Mouse (Mus musculus) spleen, adult 2 months (tissue): Measurements from ENCODE around the gene Alox15. TPM values are rescaled to one million over a fixed set of nuclear protein-coding genes. Genes with fewer than 3 reads are reported as not detected.
"Not testable (repeated sequence)": the region's sequence is repeated elsewhere in the genome, so short reads cannot be mapped to it uniquely, and the experiment has no call there.

Source experiments
- DNase-seq, 2 experiments: peaks; one replicate each; pipeline versions ENCODE4 v3.0.0 to v3.0.0-alpha.2; 2012 to 2021; ENCODE audit warnings: low spot score in 2 of 2, low read depth in 1 of 2
- H3K27ac ChIP-seq: fragments of 200-500 bp; 2 replicates; pipeline ENCODE4 v1.5.1; 2012; ENCODE audit warnings: low read length, inconsistent platforms; ENCODE audit not compliant: insufficient read depth
- H3K27me3 ChIP-seq: fragments of 200-500 bp; 2 replicates; pipeline ENCODE4 v1.6.1; 2012; ENCODE audit warnings: mild to moderate bottlenecking, moderate library complexity, low read length, inconsistent platforms; ENCODE audit not compliant: control insufficient read depth, insufficient read depth
- H3K36me3 ChIP-seq: fragments of 200-500 bp; 2 replicates; pipeline ENCODE4 v1.6.1; 2012; ENCODE audit warnings: mild to moderate bottlenecking, low read length, inconsistent platforms; ENCODE audit not compliant: control insufficient read depth, insufficient read depth
- H3K4me1 ChIP-seq: fragments of 200-500 bp; 2 replicates; pipeline ENCODE4 v1.6.1; 2011; ENCODE audit warnings: inconsistent platforms; ENCODE audit not compliant: control insufficient read depth, insufficient read depth, insufficient read length
- H3K4me3 ChIP-seq: fragments of 200-500 bp; 2 replicates; pipeline ENCODE4 v1.5.1; 2011; ENCODE audit warnings: mild to moderate bottlenecking, inconsistent platforms; ENCODE audit not compliant: insufficient read depth, insufficient read length; ENCODE audit errors: extremely low read depth
- CTCF ChIP-seq: fragments of 200-500 bp; IDR thresholded peaks from 2 replicates; pipeline ENCODE4 v1.5.1; 2011; ENCODE audit warnings: mild to moderate bottlenecking, inconsistent platforms; ENCODE audit not compliant: insufficient read depth, insufficient read length, insufficient replicate concordance; ENCODE audit errors: extremely low read depth
- POLR2A ChIP-seq: fragments of 200-500 bp; IDR thresholded peaks from 2 replicates; pipeline ENCODE4 v1.6.1; 2011; ENCODE audit warnings: low read depth, low read length, inconsistent platforms
- WGBS: fragments of 180-500 bp; shearing (Covaris S2); methylation state at CpG from one replicate; pipeline ENCODE4 v1.1.7; 2018; 5-methylcytosine and 5-hydroxymethylcytosine counted together
- polyA plus RNA-seq: library from polyadenylated mRNA; depleted of rRNA; stranded (reverse); fragments of >200 nt; gene quantifications from 2 replicates; pipeline ENCODE4 v1.2.3, GENCODE M21; 2012

The Alox15 gene
- polyA plus RNA-seq, 1 experiment, result 2.5 TPM

DNA sequence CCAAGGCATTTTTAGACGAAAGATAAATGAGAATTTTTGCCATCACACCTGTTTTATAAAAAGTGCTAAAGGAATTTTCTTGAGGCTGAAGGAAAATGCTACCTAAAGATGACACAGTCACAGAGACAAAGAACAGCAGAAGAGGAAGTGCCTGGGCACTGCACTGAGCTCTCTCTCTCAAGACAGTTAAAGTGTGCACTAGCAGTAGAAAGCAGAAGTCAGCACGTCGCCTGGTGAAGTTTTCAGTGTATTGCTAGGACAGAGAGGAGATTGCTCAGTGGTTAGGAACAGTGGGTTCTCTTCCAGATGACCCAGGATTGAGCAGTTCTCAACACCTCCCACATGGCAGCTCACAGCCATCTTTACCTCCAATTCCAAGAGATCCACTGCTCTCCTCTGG is 22.5 kb upstream of the Alox15 start:
- Histone ChIP-seq H3K4me3 (no peak overlapping the region), H3K27ac (no peak overlapping the region), H3K4me1 (no peaks in the 10 kb centered on the region), H3K36me3 (no peaks in the 10 kb centered on the region), H3K27me3 (no peaks in the 10 kb centered on the region)
- DNase-seq, result no peak
- TF ChIP-seq POLR2A, result no peak
- no peak for TF ChIP-seq CTCF
- 17% methylated on average over 3 of the region's 3 CpGs for WGBS

DNA sequence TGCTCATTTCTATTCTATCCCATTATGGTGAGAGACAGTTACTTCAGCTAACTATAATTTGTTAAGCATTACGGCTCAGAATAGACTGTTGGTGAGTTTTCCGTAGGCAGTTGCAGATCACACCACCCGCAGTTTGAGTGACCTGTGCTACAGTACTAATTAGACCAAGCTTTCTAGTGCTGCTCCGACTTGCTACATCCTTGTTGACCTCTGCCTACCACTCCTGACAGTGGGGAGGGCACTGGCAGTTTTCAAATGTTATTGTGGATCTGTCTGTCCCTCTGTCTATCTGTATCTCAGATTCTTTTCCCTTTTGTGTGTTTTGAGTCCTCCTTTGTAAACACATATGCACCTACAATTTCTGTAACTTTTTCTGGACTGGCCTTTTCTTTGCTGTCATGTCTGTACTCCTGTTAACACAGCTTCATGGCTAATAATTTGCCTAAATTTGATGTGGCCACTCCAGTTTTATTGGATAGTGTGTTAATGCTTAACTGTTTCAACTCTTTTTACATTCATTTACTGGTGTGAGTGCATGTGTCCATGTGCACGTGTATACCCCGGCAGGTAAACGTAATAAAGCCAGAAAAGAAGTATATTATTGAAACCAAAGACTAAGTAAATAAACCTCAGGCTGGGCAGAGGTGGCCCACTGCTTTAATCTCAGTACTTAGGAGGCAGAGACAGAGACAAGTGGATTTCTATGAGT is 21.2 kb upstream of the Alox15 start:
- Histone ChIP-seq H3K36me3 (no peaks in the 10 kb centered on the region), H3K27me3 (no peaks in the 10 kb centered on the region), H3K4me3 (no peak overlapping the region), H3K4me1 (no peaks in the 10 kb centered on the region), H3K27ac (no peak overlapping the region)
- 74% methylated on average over 7 of the region's 7 CpGs for WGBS
- no peak for DNase-seq
- TF ChIP-seq CTCF, result no peak
- TF ChIP-seq POLR2A, result no peak

DNA sequence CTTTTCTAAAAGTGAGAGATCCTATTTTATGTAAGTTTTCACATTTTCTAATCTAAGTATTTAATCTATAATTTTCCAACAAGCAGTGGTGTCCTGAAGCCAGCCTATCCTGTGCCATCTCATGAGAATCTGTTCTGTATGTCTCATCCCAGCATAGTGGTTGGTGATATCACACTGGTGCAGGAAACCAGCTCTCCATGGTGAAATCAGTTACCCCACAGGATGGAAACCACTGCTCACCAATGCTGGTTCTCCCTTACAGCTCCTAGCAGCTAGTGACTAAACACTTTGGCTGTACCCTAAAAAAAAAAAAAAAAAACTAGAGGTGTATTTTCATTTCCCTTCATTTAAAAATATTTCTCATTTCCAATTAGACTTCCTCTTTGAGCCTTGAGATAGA is 20.6 kb upstream of the Alox15 start:
- TF ChIP-seq CTCF (no peak), POLR2A (no peak)
- Histone ChIP-seq H3K36me3 (no peaks in the 10 kb centered on the region), H3K27me3 (no peaks in the 10 kb centered on the region), H3K27ac (no peak overlapping the region), H3K4me3 (no peak overlapping the region), H3K4me1 (no peaks in the 10 kb centered on the region)
- DNase-seq, result no peak

DNA sequence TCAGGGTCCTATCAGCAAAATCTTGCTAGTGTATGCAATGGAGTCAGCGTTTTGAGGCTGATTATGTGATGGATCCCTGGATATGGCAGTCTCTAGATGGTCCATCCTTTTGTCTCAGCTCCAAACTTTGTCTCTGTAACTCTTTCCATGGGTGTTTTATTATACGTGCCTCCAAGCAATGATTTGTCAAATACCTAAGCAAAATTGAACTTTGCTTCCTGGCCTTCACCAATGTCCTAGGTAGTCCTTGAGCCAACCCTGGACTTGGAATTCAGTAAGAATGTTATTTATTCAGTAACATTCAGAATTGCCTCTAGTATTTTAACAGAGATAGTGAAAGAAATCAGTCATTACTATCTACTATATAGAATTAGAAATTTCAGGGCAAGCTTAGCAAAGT is 16.8 kb upstream of the Alox15 start:
- not testable (repeated sequence) for H3K4me1 ChIP-seq, H3K27me3 ChIP-seq, H3K27ac ChIP-seq, H3K4me3 ChIP-seq, DNase-seq, H3K36me3 ChIP-seq
- 85% methylated on average over 2 of the region's 2 CpGs for WGBS

DNA sequence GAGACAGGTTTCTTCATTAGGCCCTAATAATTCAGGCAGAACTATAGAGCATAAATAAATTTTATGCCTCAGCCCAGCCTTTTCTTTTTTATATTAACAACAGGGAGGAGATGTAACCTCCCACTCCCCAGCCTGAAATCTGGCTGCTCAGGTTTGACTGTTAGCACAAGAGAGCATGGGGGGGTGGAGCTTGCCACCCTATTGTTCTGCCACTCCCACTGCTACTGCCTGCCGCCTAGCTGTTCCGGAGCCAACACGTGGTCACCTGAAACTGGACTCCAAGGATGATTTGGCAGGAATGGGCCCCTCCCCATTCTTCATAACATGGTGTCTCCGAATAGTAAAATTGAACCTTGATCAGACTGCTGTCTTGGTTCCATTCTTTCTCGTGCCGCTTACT is 15.9 kb upstream of the Alox15 start:
- WGBS, result 83% methylated on average over 6 of the region's 6 CpGs
- DNase-seq, H3K36me3 ChIP-seq, H3K4me1 ChIP-seq, H3K27me3 ChIP-seq, H3K4me3 ChIP-seq, H3K27ac ChIP-seq: not testable (repeated sequence)

DNA sequence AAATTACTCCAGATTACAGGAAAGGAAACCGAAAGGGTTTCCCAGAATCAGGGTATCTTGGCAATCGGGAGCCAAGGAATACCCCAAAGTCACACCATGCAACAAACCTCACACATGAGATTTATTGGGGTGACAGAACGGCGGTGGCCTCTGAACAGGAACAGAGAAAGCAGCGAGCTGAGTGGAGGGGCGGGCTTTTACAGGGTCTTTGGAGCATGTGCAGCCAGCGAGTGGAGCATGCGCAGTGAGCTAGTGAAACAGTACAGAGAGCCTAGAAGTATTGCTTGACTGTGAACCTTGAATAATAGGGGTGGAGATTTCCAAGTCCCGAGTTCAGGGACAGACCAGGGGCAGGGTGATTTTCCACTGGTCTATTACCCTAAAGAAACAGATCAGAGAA is 3.2 kb downstream of the Alox15 start:
- H3K27me3 ChIP-seq, result peaks cover 10% of the 10 kb centered on the region
- WGBS, result 80% methylated on average over 9 of the region's 9 CpGs
- no peak overlapping the region for H3K4me3 ChIP-seq
- no peaks in the 10 kb centered on the region for H3K4me1 ChIP-seq
- DNase-seq, result no peak
- no peaks in the 10 kb centered on the region for H3K36me3 ChIP-seq
- H3K27ac ChIP-seq, result no peak overlapping the region
- TF ChIP-seq CTCF (no peak), POLR2A (no peak)

DNA sequence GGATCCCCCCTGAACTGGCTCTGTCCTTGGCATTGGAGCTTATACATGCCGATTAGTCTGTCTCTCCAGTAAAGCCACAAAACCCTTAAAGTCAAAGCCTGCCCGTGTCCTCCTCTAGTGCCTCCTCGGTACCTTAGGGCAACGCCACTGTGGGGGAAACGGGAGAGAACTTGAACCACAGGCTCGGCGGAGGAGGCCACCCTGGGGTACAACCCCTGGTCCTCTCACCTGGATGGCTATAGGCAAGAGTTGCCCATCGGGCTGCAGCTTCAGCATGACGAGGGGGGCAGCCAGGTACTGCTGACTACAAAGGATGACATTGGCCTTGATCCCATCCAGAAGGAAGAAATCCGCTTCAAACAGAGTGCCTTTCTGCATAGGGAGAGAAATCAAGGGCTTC is 4.0 kb downstream of the Alox15 start:
- DNase-seq, result no peak
- Histone ChIP-seq H3K4me1 (no peaks in the 10 kb centered on the region), H3K4me3 (no peak overlapping the region), H3K36me3 (no peaks in the 10 kb centered on the region), H3K27me3 (peaks cover 7% of the 10 kb centered on the region), H3K27ac (no peak overlapping the region)
- TF ChIP-seq CTCF (no peak), POLR2A (no peak)
- 80% methylated on average over 10 of the region's 10 CpGs for WGBS
